Mouse (Mus musculus): ENCODE data around the gene Stip1.

DNA sequence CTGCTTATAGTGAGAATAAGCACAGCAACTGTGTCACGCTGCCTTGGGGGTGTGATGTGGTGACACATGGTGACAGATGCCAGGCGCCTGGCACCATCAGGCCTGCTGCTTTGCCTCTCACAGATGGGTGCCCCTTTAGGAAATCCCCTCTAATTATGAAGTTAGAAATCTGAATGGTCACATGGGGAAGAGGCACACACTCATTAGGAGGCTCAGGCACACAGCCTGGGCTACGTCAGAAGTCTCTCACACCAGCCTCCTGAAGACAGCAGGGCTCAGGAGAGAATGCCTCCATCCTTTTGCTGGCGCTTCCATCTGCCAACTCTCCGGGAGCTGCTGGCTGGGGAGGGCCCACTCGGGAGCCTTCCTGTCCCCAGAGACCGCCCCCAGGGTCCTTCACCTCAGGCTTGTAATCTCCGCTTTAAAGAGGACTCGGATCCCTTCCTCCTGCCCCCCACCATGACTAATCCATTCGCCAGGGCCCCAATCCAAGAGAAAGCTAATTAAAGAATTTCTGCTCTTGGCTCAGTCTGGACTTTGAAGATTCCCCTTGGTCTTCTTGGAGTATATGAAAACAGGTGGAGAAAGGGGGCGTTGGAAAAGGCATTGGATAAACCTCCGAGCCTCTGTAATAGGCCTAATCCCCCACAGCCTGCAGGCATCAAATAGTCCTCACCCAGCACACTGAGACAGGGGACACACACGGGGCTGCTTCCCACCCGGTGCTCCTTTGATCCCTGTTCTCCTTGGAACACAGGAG, 43.4 kb upstream of the Stip1 start:
- TF ChIP-seq ZKSCAN1 (IDR thresholded peaks at IDR 0.05; ENCODE audit: low read depth, low read length), result no peak
- no peak for TF ChIP-seq JUND (IDR thresholded peaks at IDR 0.05; ENCODE audit: low read depth, low read length)
- no peak for TF ChIP-seq CTCF (IDR thresholded peaks at IDR 0.05 in 2 of 3, conservative IDR thresholded peaks at IDR 0.05 in 1 of 3; ENCODE audit: control insufficient read depth in 1 of 3, insufficient read depth in 1 of 3, low read depth in 2 of 3, low read length in 3 of 3, poor library complexity in 1 of 3, severe bottlenecking in 1 of 3)
- TF ChIP-seq MAX (IDR thresholded peaks at IDR 0.05; ENCODE audit: low read length), result no peak
- no peak for TF ChIP-seq USF2 (IDR thresholded peaks at IDR 0.05; ENCODE audit: borderline replicate concordance in 1 of 2, insufficient read depth in 1 of 2, low read depth in 1 of 2, low read length in 2 of 2)
